Mouse (Mus musculus): ENCODE measurements at regions not wholly inside any gene's neighbourhood (a gene's known extent, or its start where the extent isn't known, plus 50 kb on each side); places are given as distances from the start of the nearest gene placed in this dataset.

GRCm38 (mm10) chr15:51551216-51551775 lies 2333.4 kb upstream of the Gm7489 start:
- TF ChIP-seq POLR2A (IDR thresholded peaks at IDR 0.05; ENCODE audit: borderline replicate concordance, control insufficient read depth, low read depth, low read length) = no peak
- TF ChIP-seq CTCF (IDR thresholded peaks at IDR 0.05; ENCODE audit: control insufficient read depth, insufficient read depth, low read length) = no peak

Measured in bone marrow, adult 2 months (tissue).